Mouse (Mus musculus) neural tube, embryonic 11.5 days (tissue): ENCODE data around the gene Tcf21. TPM values are rescaled to one million over a fixed set of nuclear protein-coding genes. Genes with fewer than 3 reads are reported as not detected.

ENCODE experiments used
- ATAC-seq: fragments of 200-750 bp; cut with Nextera tagmentation; 2 replicates; pipeline ENCODE4 v1.8.0; 2017; ENCODE audit warnings: moderate number of reproducible peaks, mild to moderate bottlenecking, moderate TSS enrichment, moderate library complexity; ENCODE audit not compliant: insufficient read depth, low FRiP score, low TSS enrichment
- DNase-seq: peaks from one replicate; pipeline ENCODE4 v3.0.0-alpha.2; 2015; ENCODE audit warnings: low spot score
- H3K27ac ChIP-seq: fragments of 300-500 bp; sonication (generic); 2 replicates; pipeline ENCODE4 v1.5.1; 2014; ENCODE audit warnings: low read depth, mild to moderate bottlenecking, low read length
- H3K27me3 ChIP-seq: fragments of 300-500 bp; sonication (generic); 2 replicates; pipeline ENCODE4 v1.6.1; 2014; ENCODE audit warnings: mild to moderate bottlenecking, low read length, mixed read lengths; ENCODE audit not compliant: control insufficient read depth, insufficient read depth
- H3K36me3 ChIP-seq: fragments of 300-500 bp; sonication (generic); 2 replicates; pipeline ENCODE4 v1.6.1; 2014; ENCODE audit warnings: mild to moderate bottlenecking, low read length, moderate library complexity, mixed read lengths; ENCODE audit not compliant: control insufficient read depth, insufficient read depth
- H3K4me1 ChIP-seq: fragments of 300-500 bp; sonication (generic); 2 replicates; pipeline ENCODE4 v1.6.1; 2014; ENCODE audit warnings: low read length, mixed read lengths; ENCODE audit not compliant: control insufficient read depth, insufficient read depth
- H3K4me2 ChIP-seq: fragments of 300-500 bp; sonication (generic); 2 replicates; pipeline ENCODE4 v1.6.1; 2014; ENCODE audit warnings: low read depth, mild to moderate bottlenecking, moderate library complexity
- H3K4me3 ChIP-seq: fragments of 300-500 bp; sonication (generic); 2 replicates; pipeline ENCODE4 v1.5.1; 2014; ENCODE audit warnings: low read depth, low read length
- H3K9ac ChIP-seq: fragments of 300-500 bp; sonication (generic); 2 replicates; pipeline ENCODE4 v1.6.1; 2014; ENCODE audit warnings: mild to moderate bottlenecking, low read length
- H3K9me3 ChIP-seq: fragments of 300-500 bp; sonication (generic); 2 replicates; pipeline ENCODE4 v1.6.1; 2016; ENCODE audit warnings: low read length; ENCODE audit not compliant: control insufficient read depth
- WGBS: fragments of 180-500 bp; shearing (Covaris S2); extraction: QIAGEN DNeasy Blood & Tissue Kit; methylation state at CpG from one replicate; pipeline ENCODE4 v1.1.7; 2014; 5-methylcytosine and 5-hydroxymethylcytosine counted together
- polyA plus RNA-seq: library from polyadenylated mRNA; unstranded; fragments of >200 nt; fragmentation: Nextera tagmentation; extraction: Ambion mirVana; gene quantifications from 2 replicates; pipeline ENCODE4 v1.2.1, GENCODE M21; 2014

Gene Tcf21
- polyA plus RNA-seq, 1 experiment from 2014 or later = 0.40 TPM

- peak; percentile 48; the same call in 1 of the 2 replicates for ATAC-seq
- H3K27ac ChIP-seq = no peak overlapping the region
- H3K9me3 ChIP-seq = no peaks in the 10 kb centered on the region
- no peak overlapping the region for H3K9ac ChIP-seq
- no peak overlapping the region for H3K4me3 ChIP-seq
- WGBS = 2% methylated on average over 17 of the region's 17 CpGs
- no peak for DNase-seq
- peak overlapping the region; percentile 19 for H3K4me2 ChIP-seq
- H3K27me3 ChIP-seq = peaks cover 44% of the 10 kb centered on the region
- H3K4me1 ChIP-seq = no peaks in the 10 kb centered on the region
- no peaks in the 10 kb centered on the region for H3K36me3 ChIP-seq
Measured at GRCm38 (mm10) chr10:22842781-22843439, 22.9 kb upstream of the Tcf21 start.

DNA sequence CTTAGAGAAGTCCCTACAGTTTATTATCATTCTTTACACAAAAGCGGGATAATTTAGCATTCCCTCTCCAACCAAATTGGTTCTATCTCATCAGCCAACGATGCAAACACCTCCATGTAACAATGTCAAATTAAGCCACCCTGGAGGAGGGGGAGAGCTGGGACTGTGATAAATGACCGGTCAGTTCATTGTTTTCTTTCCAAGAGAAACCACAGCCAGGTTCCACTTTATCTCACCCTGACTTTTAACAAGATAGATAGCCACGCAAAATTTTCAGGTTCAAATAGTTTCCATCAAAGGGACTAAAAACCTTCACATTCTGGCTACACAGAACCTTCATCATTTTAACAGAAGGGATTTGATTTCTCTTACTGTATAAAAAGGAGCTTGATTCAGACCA is 22.1 kb upstream of the Tcf21 start:
- Histone ChIP-seq H3K27ac (no peak overlapping the region), H3K4me1 (no peaks in the 10 kb centered on the region), H3K9me3 (no peaks in the 10 kb centered on the region), H3K36me3 (no peaks in the 10 kb centered on the region), H3K4me3 (no peak overlapping the region), H3K4me2 (no peak overlapping the region), H3K9ac (no peak overlapping the region), H3K27me3 (peaks cover 44% of the 10 kb centered on the region)
- ATAC-seq (no peak), DNase-seq (no peak)
- under 1% methylated on average over 4 of the region's 4 CpGs for WGBS

DNA sequence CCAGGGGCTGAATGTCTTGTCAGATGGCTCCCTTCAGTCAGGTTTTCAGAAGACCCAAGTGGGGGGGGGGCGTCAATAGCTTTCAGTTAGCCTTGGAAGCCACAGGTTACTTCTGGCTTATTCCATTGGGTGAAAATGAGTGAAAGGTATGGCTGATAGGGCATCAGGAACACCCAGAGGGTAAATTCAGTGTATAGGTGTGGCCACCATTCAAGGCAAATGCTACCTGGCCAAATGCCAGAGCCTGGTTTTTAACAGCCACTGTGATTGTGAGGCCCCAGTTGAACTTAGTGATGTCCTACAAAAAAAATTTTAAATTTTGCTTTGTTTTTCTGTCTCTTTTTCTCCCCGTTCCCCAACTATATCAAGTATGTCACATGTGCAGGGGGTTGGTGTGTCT is 6.3 kb upstream of the Tcf21 start:
- Histone ChIP-seq H3K4me1 (no peaks in the 10 kb centered on the region), H3K4me3 (no peak overlapping the region), H3K36me3 (no peaks in the 10 kb centered on the region), H3K9ac (no peak overlapping the region), H3K9me3 (no peaks in the 10 kb centered on the region), H3K27ac (no peak overlapping the region), H3K4me2 (no peak overlapping the region), H3K27me3 (peaks cover 22% of the 10 kb centered on the region)
- ATAC-seq (no peak), DNase-seq (no peak)
- 95% methylated on average over 2 of the region's 2 CpGs for WGBS

- Histone ChIP-seq H3K4me2 (no peak overlapping the region), H3K36me3 (no peaks in the 10 kb centered on the region), H3K27ac (no peak overlapping the region), H3K4me3 (no peak overlapping the region), H3K9ac (no peak overlapping the region), H3K4me1 (no peaks in the 10 kb centered on the region), H3K27me3 (peaks cover 53% of the 10 kb centered on the region), H3K9me3 (no peaks in the 10 kb centered on the region)
- ATAC-seq (no peak), DNase-seq (no peak)
- WGBS = 13% methylated on average over 6 of the region's 6 CpGs
Measured at GRCm38 (mm10) chr10:22822896-22823295, 2.9 kb upstream of the Tcf21 start.

GRCm38 (mm10) chr10:22822486-22822885 is 2.5 kb upstream of the Tcf21 start:
- 14% methylated on average over 5 of the region's 5 CpGs for WGBS
- DNase-seq (no peak), ATAC-seq (no peak)
- Histone ChIP-seq H3K4me3 (no peak overlapping the region), H3K27me3 (peaks cover 58% of the 10 kb centered on the region), H3K4me1 (no peaks in the 10 kb centered on the region), H3K36me3 (no peaks in the 10 kb centered on the region), H3K9me3 (no peaks in the 10 kb centered on the region), H3K27ac (no peak overlapping the region), H3K9ac (no peak overlapping the region), H3K4me2 (no peak overlapping the region)

GRCm38 (mm10) chr10:22821709-22822108 is 1.7 kb upstream of the Tcf21 start:
- Histone ChIP-seq H3K9me3 (no peaks in the 10 kb centered on the region), H3K4me1 (no peaks in the 10 kb centered on the region), H3K9ac (no peak overlapping the region), H3K4me2 (no peak overlapping the region), H3K27ac (no peak overlapping the region), H3K27me3 (peaks cover 61% of the 10 kb centered on the region), H3K36me3 (no peaks in the 10 kb centered on the region), H3K4me3 (no peak overlapping the region)
- ATAC-seq = no peak
- under 1% methylated on average over 5 of the region's 5 CpGs for WGBS
- DNase-seq = no peak

GRCm38 (mm10) chr10:22821267-22821666 is 1.3 kb upstream of the Tcf21 start:
- H3K9ac ChIP-seq = no peak overlapping the region
- H3K27ac ChIP-seq = no peak overlapping the region
- H3K4me1 ChIP-seq = no peaks in the 10 kb centered on the region
- H3K4me3 ChIP-seq = no peak overlapping the region
- H3K4me2 ChIP-seq = no peak overlapping the region
- H3K27me3 ChIP-seq = peaks cover 66% of the 10 kb centered on the region
- H3K36me3 ChIP-seq = no peaks in the 10 kb centered on the region
- ATAC-seq = no peak
- H3K9me3 ChIP-seq = no peaks in the 10 kb centered on the region
- 0% methylated on average over 1 of the region's 1 CpGs for WGBS
- no peak for DNase-seq

GRCm38 (mm10) chr10:22820841-22821240 is 867 bp upstream of the Tcf21 start:
- H3K9me3 ChIP-seq = no peaks in the 10 kb centered on the region
- WGBS = 17% methylated on average over 2 of the region's 2 CpGs
- DNase-seq = no peak
- H3K9ac ChIP-seq = no peak overlapping the region
- H3K27me3 ChIP-seq = peaks cover 70% of the 10 kb centered on the region
- H3K4me2 ChIP-seq = no peak overlapping the region
- H3K27ac ChIP-seq = no peak overlapping the region
- ATAC-seq = no peak
- H3K4me1 ChIP-seq = no peaks in the 10 kb centered on the region
- H3K36me3 ChIP-seq = no peaks in the 10 kb centered on the region
- H3K4me3 ChIP-seq = no peak overlapping the region

DNA sequence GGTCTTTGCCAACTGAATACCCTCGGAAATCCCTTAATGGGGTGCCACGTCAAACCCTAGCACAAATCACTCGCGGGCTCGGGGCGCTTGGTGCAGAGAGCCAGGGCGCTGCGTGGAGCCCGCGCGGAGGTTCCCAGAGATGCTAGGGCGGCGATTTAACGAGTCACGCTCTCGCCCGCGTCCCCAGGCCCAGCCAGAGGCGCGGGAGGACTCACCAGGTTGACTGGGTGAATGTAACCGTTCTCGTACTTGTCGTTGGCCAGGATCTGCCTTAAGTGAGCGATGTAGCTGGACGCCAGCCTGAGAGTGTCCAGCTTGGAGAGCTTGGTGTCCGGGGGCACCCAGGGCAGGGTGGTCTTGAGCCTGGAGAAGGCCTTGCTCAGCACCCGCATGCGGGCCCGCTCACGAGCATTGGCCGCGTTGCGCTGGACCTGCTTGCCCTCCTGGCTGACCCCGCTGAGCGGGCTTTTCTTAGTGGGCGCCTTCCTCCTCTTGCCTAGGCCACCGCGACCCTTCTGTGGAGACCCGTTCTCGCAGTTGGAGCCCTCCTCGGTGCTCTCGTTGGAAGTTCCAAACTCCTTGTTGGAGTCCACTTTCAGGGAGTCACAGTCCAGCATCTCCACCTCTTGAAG is 619 bp downstream of the Tcf21 start:
- under 1% methylated on average over 42 of the region's 42 CpGs for WGBS
- no peaks in the 10 kb centered on the region for H3K36me3 ChIP-seq
- peaks cover 85% of the 10 kb centered on the region for H3K27me3 ChIP-seq
- H3K4me1 ChIP-seq = no peaks in the 10 kb centered on the region
- no peak overlapping the region for H3K9ac ChIP-seq
- peak; percentile 40; the same call in 1 of the 2 replicates for ATAC-seq
- no peaks in the 10 kb centered on the region for H3K9me3 ChIP-seq
- DNase-seq = peak; percentile 53
- no peak overlapping the region for H3K27ac ChIP-seq
- no peak overlapping the region for H3K4me2 ChIP-seq
- H3K4me3 ChIP-seq = peak overlapping the region; percentile 18; the same call in 1 of the 2 replicates
